Mouse (Mus musculus): ENCODE measurements at regions not wholly inside any gene's neighbourhood (a gene's known extent, or its start where the extent isn't known, plus 50 kb on each side); places are given as distances from the start of the nearest gene placed in this dataset.

DNA sequence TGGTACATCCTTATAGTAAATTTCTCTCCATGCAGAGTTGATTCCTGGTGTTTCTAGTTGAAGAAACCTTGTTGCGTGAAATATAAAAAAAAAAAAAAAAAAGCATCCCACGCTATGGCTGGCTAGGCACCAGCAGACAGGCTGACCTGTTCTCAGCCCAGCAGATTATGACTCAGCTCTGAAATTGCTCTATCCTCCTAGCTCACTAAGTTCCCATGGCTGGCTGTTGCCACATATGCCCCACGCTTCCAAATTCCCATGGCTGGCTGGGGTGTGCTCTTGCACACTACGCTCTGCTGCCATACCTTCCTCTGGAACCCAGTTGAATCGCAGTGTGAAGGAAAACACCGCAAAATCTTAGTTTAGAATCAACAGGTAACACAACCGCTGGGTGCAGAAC lies 270.1 kb downstream of the Mid1ip1 start:
- in situ Hi-C loops (cut with MboI, MseI) = no loop called here

DNA sequence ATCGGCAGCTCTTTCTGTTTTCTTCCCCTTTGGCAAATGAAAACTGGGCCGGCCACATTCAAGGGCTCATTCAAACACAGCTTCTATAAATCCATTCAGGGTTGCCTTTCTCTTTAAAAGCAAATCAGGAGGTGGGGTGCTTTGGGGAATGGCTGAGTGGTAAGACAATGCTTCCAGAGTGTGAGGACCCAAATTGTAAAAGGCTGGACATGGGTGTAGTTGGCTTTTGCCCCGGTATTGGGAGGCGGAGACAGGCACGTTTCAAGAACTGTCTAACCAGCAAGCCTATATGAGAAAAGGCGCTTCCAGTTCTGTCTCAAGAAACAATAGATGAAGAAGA lies 277.0 kb downstream of the Mid1ip1 start:
- in situ Hi-C loops (cut with MboI, MseI) = no loop called here

DNA sequence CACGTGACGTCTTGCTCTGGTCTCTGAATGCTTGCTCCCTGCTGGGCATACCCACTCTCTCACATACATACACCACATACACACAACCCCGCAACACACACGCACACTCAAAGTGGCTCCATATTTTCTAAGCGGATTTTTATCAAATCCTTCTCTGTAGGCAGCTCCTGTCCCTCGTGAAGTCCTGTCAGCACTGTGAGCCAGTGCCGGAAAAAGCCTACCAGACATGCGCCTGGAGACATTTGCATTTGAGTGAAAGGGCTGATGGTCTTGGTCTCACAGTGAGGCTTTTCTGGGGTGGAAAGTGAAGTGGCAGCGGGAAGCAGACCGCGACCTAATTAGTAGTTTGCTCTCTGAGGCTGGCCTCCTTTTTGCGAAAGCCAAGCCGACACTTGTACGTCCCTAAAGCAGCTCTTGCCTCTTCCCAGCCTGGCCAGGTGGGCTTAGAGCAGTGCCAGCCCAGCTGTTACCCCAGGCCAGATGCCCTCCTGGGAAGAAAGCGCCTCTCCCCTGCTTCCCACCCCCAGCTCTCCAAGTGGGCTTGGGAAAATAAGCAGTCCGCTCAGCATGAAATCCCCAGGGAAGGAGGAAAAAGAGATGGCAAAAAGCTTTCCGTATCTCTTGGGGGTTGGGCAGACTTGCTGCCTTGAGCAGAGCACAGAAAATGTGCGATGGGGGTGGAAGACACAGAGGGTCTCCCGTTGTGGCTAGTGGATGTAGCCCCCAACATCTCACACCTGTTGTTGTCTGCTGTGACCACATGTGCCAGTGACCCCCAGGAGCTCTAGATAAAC lies 277.6 kb downstream of the Mid1ip1 start:
- in situ Hi-C loops (cut with MboI, MseI) = no loop called here

DNA sequence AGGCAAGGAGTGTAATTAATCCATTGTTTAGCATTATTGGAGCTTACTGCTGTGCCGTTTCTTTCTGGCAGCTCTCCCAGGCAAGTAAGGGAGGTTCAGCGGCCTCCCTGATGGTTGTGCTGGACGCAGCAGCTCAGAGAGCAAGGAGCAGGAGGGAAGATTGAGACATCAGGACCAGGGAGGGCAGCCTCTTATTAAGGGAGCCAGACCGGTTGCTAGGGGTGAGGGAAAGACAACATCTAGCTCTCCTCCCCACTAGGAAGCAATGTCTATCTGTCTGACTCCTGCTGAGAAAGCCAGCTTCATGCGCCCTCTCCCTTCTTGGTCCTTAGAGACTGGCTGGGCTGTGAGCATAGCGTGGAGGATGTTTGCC lies 278.2 kb downstream of the Mid1ip1 start:
- in situ Hi-C loops (cut with MboI, MseI) = no loop called here

DNA sequence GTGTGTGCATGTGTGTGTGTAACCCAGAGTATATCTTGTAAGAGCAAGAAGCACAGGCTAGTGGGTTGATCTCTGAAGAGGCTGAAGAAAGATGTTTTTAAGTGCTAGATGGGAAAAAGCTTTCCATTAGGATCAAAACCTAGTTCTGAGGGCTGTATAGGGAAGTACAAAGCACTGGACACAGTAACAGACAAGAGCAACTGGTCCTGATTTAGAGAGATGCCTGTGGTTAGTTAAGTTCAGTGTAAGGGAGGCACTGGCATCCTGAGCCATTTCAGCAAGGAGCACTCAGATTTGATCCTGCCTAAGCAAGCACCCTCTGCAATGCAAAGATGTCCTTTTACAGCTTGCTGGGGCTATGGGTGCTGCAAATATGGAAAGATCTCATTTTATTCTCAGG lies 280.1 kb downstream of the Mid1ip1 start:
- in situ Hi-C loops (cut with MboI, MseI) = no loop called here

DNA sequence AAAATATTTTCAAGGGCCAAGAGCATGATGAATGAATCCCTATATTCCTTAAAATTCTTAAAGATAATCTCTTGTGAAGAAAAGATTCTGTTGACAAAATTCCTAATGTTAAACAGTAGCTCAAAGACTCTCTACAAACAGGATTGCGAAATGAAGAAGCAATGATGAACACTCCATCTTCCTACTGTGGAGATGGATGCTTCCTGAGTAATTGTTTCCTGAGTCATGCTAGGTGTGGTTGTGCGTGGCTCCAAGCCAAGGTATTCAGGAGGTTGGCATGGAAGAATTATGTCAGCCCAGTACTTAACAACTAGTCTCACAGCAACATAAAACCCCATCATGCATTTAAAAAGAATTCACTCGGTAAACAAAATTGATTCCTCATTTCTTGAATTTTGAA lies 286.4 kb downstream of the Mid1ip1 start:
- in situ Hi-C loops (cut with MboI, MseI) = loop anchor here (25.0 kb wide), 1 partner anchor 1961 kb away; no protein-coding TSS in a partner anchor

- in situ Hi-C loops (cut with MboI, MseI) = no loop called here
These were observed 259.8 kb upstream of the H2al1a start for GRCm38 (mm10) chrX:11039278-11039677.

GRCm38 (mm10) chrX:11046769-11047168 lies 252.3 kb upstream of the H2al1a start:
- in situ Hi-C loops (cut with MboI, MseI) = no loop called here

DNA sequence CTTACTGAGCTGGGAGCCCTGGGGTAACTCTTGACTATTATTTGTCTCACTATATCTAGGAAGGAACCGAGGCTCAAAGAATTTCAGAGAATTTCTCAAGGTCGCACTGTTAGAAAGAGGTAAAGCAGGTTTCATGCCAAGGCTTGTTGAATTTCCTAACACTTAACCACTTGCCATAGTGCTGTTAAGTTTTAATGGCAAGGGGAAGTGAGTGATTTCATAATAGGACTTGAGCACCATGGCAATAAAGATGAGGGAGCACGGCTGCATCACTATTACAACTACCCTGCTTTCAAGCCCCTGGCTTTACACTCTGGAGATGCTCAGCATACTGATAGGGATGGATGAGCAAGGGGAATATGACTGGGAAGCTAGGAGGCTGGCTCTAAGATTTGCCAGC lies 216.9 kb upstream of the H2al1a start:
- in situ Hi-C loops (cut with MboI, MseI) = no loop called here

DNA sequence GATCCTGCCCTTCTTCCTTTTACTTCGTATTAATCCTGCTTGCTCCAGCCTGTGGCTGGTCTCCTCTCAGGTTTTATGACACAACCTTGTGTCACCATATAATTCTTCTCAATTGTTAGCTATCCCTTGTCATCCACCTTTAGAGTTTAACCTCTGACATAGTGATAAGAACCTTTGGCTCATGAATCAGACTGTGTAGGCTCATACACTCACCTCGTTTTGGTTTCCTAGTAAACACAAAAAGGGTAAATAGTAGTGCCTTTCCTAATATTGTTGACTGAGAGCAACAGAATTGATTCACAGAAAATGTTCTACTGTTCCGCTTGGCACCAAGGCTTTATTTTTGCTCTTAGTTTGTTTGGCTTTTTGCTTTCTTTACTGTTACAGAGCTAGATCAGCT lies 216.2 kb upstream of the H2al1a start:
- in situ Hi-C loops (cut with MboI, MseI) = no loop called here

DNA sequence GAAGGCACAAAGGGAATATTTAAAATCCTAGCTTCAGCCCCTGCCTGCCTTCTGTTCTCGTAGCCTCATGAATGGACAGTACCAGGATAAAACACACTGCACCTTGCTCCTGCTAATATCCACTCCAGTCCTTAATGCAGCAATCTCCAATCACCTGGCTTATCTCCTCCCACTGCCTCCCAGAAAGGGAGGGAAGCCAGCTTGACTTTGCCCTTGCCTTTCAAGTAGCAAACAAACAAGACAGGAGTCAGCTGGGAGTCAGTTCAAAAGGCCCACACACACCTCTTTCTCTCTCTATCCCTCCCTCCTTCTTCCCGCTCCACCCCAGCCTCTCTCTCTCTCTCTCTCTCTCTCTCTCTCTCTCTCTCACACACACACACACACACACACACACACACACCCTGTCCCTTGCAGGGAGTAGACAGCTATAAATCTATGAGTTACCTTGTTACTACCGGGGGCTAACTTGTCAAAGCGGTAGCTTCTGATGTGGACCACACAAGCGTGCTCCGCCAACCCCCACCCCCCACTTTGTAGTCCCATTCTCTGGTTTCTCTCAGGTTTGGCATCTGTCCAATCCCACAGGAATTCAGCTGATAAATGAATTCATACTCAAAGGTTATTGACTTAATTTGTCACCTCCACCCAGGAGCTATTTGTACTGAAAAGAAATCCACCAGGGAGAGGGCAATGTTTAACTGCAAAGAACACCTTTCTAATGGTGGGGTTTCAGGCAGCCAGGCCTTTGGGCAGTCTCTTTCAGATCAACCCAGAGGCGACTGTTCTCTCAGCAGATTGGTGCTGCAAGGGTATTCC lies 212.6 kb upstream of the H2al1a start:
- in situ Hi-C loops (cut with MboI, MseI) = no loop called here

DNA sequence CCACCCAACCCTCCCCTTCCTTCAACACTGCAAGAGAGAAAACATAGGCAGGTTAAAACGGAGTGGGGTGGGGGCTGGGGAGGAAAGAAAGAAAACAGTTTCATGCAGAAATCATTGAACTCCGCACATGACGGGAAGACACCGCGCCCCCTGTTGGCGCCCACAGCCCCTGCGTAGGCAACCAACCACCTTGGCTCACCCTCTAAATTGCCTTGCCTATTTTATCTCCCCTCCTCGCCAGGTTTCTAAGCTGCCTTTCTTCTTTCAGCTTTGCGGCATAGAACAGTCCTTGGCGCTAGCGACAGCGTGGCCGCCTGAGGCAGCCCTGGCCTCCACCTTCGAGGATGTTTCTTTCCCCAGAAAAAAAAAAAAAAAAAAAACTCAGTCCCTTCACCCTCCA lies 211.1 kb upstream of the H2al1a start:
- in situ Hi-C loops (cut with MboI, MseI) = no loop called here

GRCm38 (mm10) chrX:11088506-11088905 lies 210.6 kb upstream of the H2al1a start:
- in situ Hi-C loops (cut with MboI, MseI) = no loop called here

- in situ Hi-C loops (cut with MboI, MseI) = no loop called here
These were observed 208.6 kb upstream of the H2al1a start for GRCm38 (mm10) chrX:11090432-11090831.

GRCm38 (mm10) chrX:11097581-11098254 lies 201.3 kb upstream of the H2al1a start:
- in situ Hi-C loops (cut with MboI, MseI) = no loop called here

DNA sequence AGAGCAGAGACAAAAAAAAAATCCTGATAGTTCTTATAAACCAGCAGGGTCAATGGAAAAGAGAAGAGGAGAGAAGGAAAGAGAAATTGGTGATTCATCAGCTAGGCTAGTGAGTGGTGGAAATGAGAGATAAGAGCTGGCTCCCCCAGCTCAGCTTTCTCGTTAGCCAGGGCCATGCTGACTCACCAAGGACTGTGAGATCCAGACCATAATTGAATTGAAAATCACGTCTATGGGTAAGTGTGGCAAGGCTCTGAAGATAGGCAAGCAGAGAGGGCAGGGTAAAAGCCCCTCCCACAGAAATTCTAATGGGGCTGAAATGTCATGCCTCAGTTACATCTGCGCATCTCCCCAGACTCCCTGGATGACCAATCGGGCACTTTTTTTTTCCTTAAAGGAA lies 200.7 kb upstream of the H2al1a start:
- in situ Hi-C loops (cut with MboI, MseI) = no loop called here

DNA sequence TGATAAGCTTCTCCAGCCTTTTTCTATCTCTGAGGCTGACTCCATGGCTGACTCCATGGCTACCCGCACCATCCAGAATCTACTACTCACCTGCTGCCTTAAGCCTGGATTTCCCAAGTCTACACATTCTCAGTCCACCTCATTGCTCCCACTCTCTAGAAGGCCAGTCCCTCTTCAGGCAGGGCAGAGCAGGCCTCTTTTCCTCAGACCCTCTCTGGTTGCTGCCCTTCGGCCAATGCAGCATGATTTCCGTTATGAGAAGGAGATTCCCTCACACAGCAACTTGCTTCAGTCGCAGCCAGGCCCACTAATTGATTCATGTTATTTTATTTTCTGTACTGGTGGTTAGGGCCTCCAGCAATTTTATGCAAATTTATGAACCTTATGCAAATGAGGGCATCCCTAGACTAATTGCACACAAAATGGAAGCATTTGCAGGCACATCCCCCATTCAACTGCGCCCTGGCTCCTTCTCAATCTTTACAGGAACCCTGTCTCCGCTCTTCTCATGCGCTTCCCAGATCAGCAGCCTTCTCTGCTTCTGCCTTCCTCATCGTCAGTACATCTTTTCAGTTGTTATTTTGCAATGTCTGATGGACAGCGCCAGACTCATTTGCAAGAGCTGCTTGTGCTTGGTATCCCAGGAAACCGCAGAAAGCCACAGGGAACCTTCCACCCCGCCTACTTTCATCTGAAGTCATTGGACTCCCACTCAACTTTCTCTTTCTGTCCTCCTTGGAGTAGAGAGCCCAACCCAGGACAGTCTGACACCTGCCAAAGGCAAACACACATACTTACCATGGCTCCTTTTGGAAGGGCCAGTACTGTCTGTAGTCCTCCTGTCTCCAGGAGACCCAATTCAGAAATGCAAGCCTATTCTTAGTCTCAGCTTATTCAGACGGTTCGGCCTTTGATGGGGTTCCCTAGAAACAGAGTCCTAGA lies 199.6 kb upstream of the H2al1a start:
- in situ Hi-C loops (cut with MboI, MseI) = no loop called here

DNA sequence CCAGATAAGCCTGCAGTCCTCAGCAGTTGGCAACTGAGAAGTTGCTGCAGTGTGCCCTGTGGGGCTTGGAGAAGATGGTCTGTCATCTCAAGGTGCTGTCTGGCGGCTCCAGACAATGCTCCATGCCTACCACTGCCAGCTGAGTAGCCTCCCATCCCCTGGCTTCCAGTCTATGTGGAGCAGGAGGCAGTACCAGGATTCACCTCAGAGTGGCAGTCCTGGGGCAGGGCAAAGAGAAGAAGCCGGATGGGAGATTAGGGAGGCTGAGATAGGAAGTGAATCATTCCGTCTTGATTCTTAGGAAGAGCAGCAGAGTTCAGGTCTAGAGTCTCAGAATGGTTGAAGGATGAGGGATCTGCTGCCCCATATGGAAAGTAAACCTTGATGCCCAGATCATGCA lies 198.1 kb upstream of the H2al1a start:
- in situ Hi-C loops (cut with MboI, MseI) = no loop called here

GRCm38 (mm10) chrX:11131253-11131652 lies 167.8 kb upstream of the H2al1a start:
- in situ Hi-C loops (cut with MboI, MseI) = no loop called here

GRCm38 (mm10) chrX:11139971-11140421 lies 159.1 kb upstream of the H2al1a start:
- in situ Hi-C loops (cut with MboI, MseI) = no loop called here

DNA sequence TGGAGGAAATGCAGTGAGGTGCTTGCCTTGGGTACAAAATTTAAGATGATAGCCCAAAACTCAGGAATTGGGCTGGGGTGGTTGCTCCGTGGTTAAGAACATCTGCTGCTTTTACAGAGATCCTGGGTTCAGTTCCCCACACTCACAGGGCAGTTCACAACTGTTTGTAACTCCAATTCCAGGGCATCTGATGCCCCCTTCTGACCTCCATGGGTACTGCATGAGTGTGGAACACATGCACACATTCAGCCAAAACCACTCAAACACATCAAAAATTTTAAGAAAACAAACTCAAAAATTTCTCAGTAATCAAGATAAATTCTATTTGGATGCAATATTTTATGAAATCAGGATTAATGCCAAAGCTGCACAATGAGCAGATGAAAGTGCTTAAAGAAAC lies 157.8 kb upstream of the H2al1a start:
- in situ Hi-C loops (cut with MboI, MseI) = no loop called here
